Mouse (Mus musculus) myocyte (in vitro differentiated cells): ENCODE measurements around the gene Tas2r110.

Experiments
- CEBPB ChIP-seq: IDR thresholded peaks from 2 replicates; pipeline ENCODE4 v1.6.1; 2011; ENCODE audit warnings: mild to moderate bottlenecking, moderate library complexity; ENCODE audit not compliant: poor library complexity, insufficient read depth, severe bottlenecking
- E2F4 ChIP-seq: IDR thresholded peaks from one replicate; pipeline ENCODE4 v1.6.1; 2011; ENCODE audit warnings: mild to moderate bottlenecking, control low read depth, moderate library complexity; ENCODE audit not compliant: insufficient read depth
- MAX ChIP-seq: IDR thresholded peaks from one replicate; pipeline ENCODE4 v1.6.1; 2011; ENCODE audit warnings: low read depth, mild to moderate bottlenecking, control low read depth
- POLR2A ChIP-seq: IDR thresholded peaks from one replicate; pipeline ENCODE4 v1.6.1; 2011; ENCODE audit warnings: low read depth, mild to moderate bottlenecking, control low read depth, moderate library complexity; ENCODE audit not compliant: insufficient read length
- SRF ChIP-seq: IDR thresholded peaks from one replicate; pipeline ENCODE4 v1.6.1; 2011; ENCODE audit warnings: low read depth; ENCODE audit not compliant: control insufficient read depth, insufficient read length
- USF1 ChIP-seq: IDR thresholded peaks from one replicate; pipeline ENCODE4 v1.6.1; 2011; ENCODE audit warnings: low read depth, mild to moderate bottlenecking, control low read depth, moderate library complexity

- TF ChIP-seq SRF, result no peak
- TF ChIP-seq POLR2A, result no peak
- no peak for TF ChIP-seq USF1
- TF ChIP-seq E2F4, result no peak
- TF ChIP-seq CEBPB, result no peak
- TF ChIP-seq MAX, result no peak
Measured at GRCm38 (mm10) chr6:132892711-132893110, 24.9 kb downstream of the Tas2r110 start, which contains the start of gene Tas2r113.
